Mouse (Mus musculus) neutrophil, adult 65 days (primary cell): ENCODE measurements around the gene Sars2. TPM values are rescaled to one million over a fixed set of nuclear protein-coding genes. Genes with fewer than 3 reads are reported as not detected.

Experiments used
- total RNA-seq: library from RNA; stranded (reverse); gene quantifications from 2 replicates; pipeline ENCODE4 v1.2.4, GENCODE M21; 2023

Sars2 gene
- 6.7 and 8.1 TPM in 2 replicates for total RNA-seq

DNA sequence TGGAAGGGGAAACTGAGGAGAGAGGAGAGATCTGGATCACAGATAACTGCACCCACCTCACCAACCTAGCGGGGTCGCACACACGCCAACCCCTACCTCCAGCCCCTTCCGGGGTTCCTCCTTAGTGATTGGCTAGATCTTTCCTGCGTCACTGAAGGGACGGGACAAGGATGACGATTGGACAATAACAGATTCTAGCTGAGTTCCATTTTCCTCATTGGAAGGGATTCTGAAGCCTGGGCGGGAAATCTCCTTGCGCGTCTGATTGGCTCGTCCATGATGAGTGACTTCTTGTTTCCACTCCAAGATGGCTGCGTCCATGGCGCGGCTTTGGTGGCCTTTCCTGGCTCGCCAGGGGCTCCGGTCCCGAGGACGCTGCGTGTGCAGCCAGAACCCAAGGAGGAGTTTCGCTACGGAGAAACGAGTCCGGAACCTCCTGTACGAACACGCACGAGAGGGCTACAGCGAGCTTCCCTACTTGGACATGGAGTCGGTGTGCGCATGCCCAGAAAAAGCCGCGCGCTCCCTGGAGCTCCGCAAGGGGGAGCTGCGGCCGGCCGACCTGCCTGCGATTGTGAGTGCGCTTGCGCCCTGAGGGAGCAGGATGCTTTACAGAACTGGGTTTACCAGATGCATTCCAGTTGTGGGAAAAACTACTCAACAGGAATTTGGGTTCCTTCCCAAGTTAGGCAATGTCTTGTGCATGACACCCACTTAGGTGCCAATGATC, at the start of gene Sars2, which contains the start of gene Mrps12:
Sars2 (plus strand) TSS at position 284 of the 730 bp plus-strand sequence.
Mrps12 (minus strand) TSS at position 112 of the 730 bp plus-strand sequence.

GRCm38 (mm10) chr7:28692545-28693320, 49.1 kb upstream of the Sars2 start, which contains the start of gene Fbxo27:
Gene Fbxo27 (plus strand): TSS chr7:28692849.

DNA sequence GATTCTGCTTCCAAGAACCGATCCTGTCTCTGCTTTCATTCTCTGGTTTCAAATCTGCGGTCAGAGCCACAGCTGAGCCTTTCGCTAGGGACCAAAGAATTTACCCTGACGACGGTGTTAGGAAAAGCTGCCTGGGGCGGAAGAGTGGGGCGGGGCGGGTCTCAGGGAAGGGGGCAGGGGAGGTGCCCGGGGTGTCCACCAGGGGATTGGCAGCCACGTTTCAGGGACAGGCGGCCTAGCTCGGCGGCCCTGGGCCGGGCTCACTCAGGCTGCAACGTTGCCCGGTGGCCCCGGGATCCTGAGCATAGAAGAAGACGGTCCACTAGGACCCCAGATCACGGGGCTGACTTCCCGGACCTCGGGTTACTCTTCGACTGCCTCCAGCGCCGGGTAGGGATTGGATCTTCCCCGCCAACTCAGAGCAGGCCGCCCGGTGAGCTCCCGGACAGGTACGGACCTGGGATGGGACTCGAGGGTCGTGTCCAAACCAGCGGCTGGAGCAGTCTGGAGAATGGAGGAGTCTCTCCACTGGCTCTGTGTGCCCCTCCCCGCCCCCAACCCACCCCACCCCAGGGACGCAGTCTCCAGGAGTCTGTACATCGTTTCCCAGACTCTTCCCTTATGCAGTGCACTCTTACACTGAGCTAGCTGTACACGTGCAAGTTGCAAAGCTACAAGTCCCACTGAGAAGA, 25.1 kb upstream of the Sars2 start, which contains the start of gene Fbxo17:
Fbxo17 (plus strand) TSS at position 215 of the 692 bp plus-strand sequence.

GRCm38 (mm10) chr7:28756079-28756478, 14.3 kb downstream of the Sars2 start, which contains the start of gene Ccer2:
Gene Ccer2 (plus strand): TSS chr7:28756174.

DNA sequence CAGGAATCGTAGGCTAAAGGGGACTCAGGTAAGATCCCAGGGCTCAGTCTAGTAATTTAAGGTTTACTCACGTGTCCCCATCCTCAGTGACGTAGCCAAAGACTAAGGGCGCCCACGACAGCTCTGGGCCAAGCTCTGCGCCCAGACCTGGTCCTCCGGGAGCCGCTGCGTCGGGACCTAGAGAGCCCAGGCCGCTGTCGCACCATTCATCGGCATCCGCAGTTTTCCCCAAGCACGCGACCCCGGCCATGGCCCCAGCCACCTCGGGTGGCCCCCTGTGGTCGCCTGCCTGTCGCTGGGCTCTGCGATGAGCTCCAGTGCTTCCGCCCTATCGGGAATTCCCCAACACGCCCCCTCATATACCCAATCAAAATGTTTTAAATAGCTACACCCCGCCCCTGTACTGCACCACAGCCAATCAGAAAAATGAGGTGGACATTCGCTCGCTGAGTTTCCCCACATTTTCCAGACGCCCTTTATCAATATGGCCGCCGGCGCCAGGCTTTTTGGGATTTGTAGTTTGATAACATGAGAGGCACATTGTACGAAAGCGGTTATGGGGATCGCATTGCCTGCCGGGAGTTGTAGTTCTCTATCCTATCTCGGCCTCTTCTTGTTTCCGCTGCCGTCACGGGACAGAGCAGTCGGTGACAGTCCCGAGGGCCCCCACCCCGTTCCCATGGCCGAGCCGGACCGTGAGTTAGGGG, 24.5 kb downstream of the Sars2 start, which contains the start of gene Sirt2:
Sirt2 (plus strand) TSS at position 563 of the 707 bp plus-strand sequence.

DNA sequence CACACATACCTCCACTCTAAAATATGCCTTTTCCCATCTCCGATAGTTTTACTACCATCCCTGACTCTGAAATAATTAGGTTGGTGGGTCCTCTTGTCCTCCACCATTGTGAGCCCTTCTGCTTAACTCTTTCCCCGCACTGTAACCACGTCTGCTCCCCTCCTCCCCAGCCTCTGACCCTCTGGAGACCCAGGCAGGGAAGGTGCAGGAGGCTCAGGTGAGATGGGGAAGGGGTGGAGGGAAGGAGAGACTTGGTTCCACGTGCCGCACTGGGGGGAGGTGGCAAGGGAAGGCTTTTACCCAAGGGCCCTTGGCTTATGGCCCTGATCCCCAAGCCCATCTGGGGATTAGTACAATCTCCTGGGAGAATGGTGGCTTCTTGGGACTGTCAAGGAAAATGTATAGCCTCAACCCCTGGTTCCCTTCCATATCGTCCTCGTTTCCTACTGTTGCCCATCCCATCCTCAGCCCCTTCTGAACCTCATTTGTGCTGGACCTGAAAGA, 25.7 kb downstream of the Sars2 start, which contains the start of gene Nfkbib:
Nfkbib (minus strand) TSS at position 51 of the 504 bp plus-strand sequence.

GRCm38 (mm10) chr7:28788307-28789195, 46.8 kb downstream of the Sars2 start, which contains the start of gene Rinl:
Gene Rinl (plus strand): TSS chr7:28788969.

Other genes starting within 250 kb of the Sars2 start
- not detected in 2 replicates for gene Ifnl2, start 231.5 kb upstream of the Sars2 start, total RNA-seq
- gene Ifnl3, start 219.2 kb upstream of the Sars2 start, total RNA-seq = not detected in 2 replicates
- gene Sycn, start 201.1 kb upstream of the Sars2 start, total RNA-seq = not detected in 2 replicates
- 0.60 and 0.68 TPM in 2 replicates for gene Nccrp1, start 194.7 kb upstream of the Sars2 start, total RNA-seq
- gene Samd4b, start 143.8 kb upstream of the Sars2 start, total RNA-seq = 67.4 and 83.8 TPM in 2 replicates
- gene Pak4, start 143.8 kb upstream of the Sars2 start, total RNA-seq = 7.0 and 7.5 TPM in 2 replicates
- not detected in 2 replicates for gene Acp7, start 110.7 kb upstream of the Sars2 start, total RNA-seq
- gene Fbxo27, start 49.1 kb upstream of the Sars2 start, total RNA-seq = 0.95 TPM in 1 of 2 replicates, not detected in the other
- gene Fbxo17, start 25.2 kb upstream of the Sars2 start, total RNA-seq = 2.2 and 4.9 TPM in 2 replicates
- 13.6 and 16.0 TPM in 2 replicates for gene Mrps12, start 172 bp upstream of the Sars2 start, total RNA-seq
- gene Ccer2, start 14.2 kb downstream of the Sars2 start, total RNA-seq = not detected in 2 replicates
- gene Sirt2, start 24.7 kb downstream of the Sars2 start, total RNA-seq = 79.6 and 98.8 TPM in 2 replicates
- 69.5 and 83.2 TPM in 2 replicates for gene Nfkbib, start 25.5 kb downstream of the Sars2 start, total RNA-seq
- 98.4 and 115 TPM in 2 replicates for gene Rinl, start 47.0 kb downstream of the Sars2 start, total RNA-seq
- 348 and 515 TPM in 2 replicates for gene Hnrnpl, start 66.5 kb downstream of the Sars2 start, total RNA-seq
- gene Ech1, start 83.2 kb downstream of the Sars2 start, total RNA-seq = 100 and 104 TPM in 2 replicates
- gene Lgals4, start 91.9 kb downstream of the Sars2 start, total RNA-seq = 14.9 and 15.9 TPM in 2 replicates
- not detected in 2 replicates for gene Lgals7, start 121.9 kb downstream of the Sars2 start, total RNA-seq
- not detected in 2 replicates for gene Capn12, start 139.4 kb downstream of the Sars2 start, total RNA-seq
- gene Actn4, start 220.3 kb downstream of the Sars2 start, total RNA-seq = 112 and 115 TPM in 2 replicates
- gene Eif3k, start 239.9 kb downstream of the Sars2 start, total RNA-seq = 140 and 154 TPM in 2 replicates
- 31.5 and 32.6 TPM in 2 replicates for gene Map4k1, start 240.1 kb downstream of the Sars2 start, total RNA-seq